ENCODE assay signal across 8 mouse cellular contexts in genomic region chr8:123066101-123066683, GRCm38 (mm10). TPM values are rescaled to one million over a fixed set of nuclear protein-coding genes. Genes with fewer than 3 reads are reported as not detected.
DNase-seq lines count a peak whose midpoint lies in the region; ATAC-seq lines count a peak whose summit lies in the region.

No protein-coding gene starts in this region.

- peak overlapping the region; percentile 96 for H3K9ac ChIP-seq in intestine, embryonic 16.5 days (ENCODE audit: low read depth, low read length)
- H3K9ac ChIP-seq in neural tube, embryonic 13.5 days = peak overlapping the region; percentile 90

- WGBS in intestine, embryonic 16.5 days = 29% methylated on average over 7 of the region's 7 CpGs
- WGBS in neural tube, embryonic 13.5 days = 40% methylated on average over 7 of the region's 7 CpGs

- DNase-seq in adrenal gland, postnatal 10 days = peak; percentile 12
- no peak for DNase-seq in adrenal gland, adult 2 months
- peak; percentile 23 to 37 for DNase-seq in spleen, postnatal 10 days (ENCODE audit: low spot score in 2 of 2)
- no peak for DNase-seq in spleen, adult 18-20 months
- no peak for DNase-seq in ovary, adult 18-20 months (ENCODE audit: low spot score)
- DNase-seq in layer of hippocampus, postnatal 36 days = no peak

- H3K4me1 ChIP-seq in intestine, embryonic 16.5 days (ENCODE audit: control insufficient read depth, insufficient read depth, low read length) = peaks cover 15% of the 10 kb centered on the region
- H3K4me1 ChIP-seq in neural tube, embryonic 13.5 days (replicated peaks) = peaks cover 33% of the 10 kb centered on the region

- H3K4me3 ChIP-seq in intestine, embryonic 16.5 days (ENCODE audit: low read length) = peak overlapping the region; percentile 89
- peak overlapping the region; percentile 77 for H3K4me3 ChIP-seq in neural tube, embryonic 13.5 days

- no peaks in the 10 kb centered on the region for H3K9me3 ChIP-seq in intestine, embryonic 16.5 days (ENCODE audit: control insufficient read depth, low read length)
- no peaks in the 10 kb centered on the region for H3K9me3 ChIP-seq in neural tube, embryonic 13.5 days

- no peak for ATAC-seq in intestine, embryonic 16.5 days
- ATAC-seq in neural tube, embryonic 13.5 days (ENCODE audit: low read depth) = no peak

- H3K36me3 ChIP-seq in intestine, embryonic 16.5 days (ENCODE audit: control insufficient read depth, insufficient read depth, low read length) = peaks cover 4% of the 10 kb centered on the region; the same call in 1 of the 2 replicates
- peaks cover 15% of the 10 kb centered on the region for H3K36me3 ChIP-seq in neural tube, embryonic 13.5 days

- peak overlapping the region; percentile 88 for H3K27ac ChIP-seq in intestine, embryonic 16.5 days (ENCODE audit: low read length)
- peak overlapping the region; percentile 93 for H3K27ac ChIP-seq in neural tube, embryonic 13.5 days (replicated peaks)

- no peaks in the 10 kb centered on the region for H3K27me3 ChIP-seq in intestine, embryonic 16.5 days (replicated peaks; ENCODE audit: control insufficient read depth, insufficient read depth, low read length)
- no peaks in the 10 kb centered on the region for H3K27me3 ChIP-seq in neural tube, embryonic 13.5 days

- H3K4me2 ChIP-seq in intestine, embryonic 16.5 days (ENCODE audit: low read depth, low read length) = peak overlapping the region; percentile 79
- H3K4me2 ChIP-seq in neural tube, embryonic 13.5 days = peak overlapping the region; percentile 69

RNA-seq across cellular contexts. Expression of gene Spg7, which starts 3.5 kb away (rescaled TPM):
- total RNA-seq in adrenal gland, postnatal 10 days (2021) = 10 to 100 TPM; 64.9 to 82.8 TPM
- total RNA-seq in adrenal gland, adult 2 months (2021) = 10 to 100 TPM; 78.4 to 80.1 TPM
- polyA plus RNA-seq in adrenal gland, adult 2 months (2012; rRNA removed) = 246 and 255 TPM in 2 replicates
- polyA plus RNA-seq in intestine, embryonic 16.5 days (2015; fragmentation: Nextera tagmentation; extraction: Ambion mirVana) = 54.4 and 55.6 TPM in 2 replicates
- 48.7 and 50.1 TPM in 2 replicates for polyA plus RNA-seq in neural tube, embryonic 13.5 days (2015; fragmentation: Nextera tagmentation; extraction: Ambion mirVana)
- total RNA-seq in layer of hippocampus, postnatal 36 days (2021) = 10 to 100 TPM; 54.9 to 61.1 TPM

RNA-seq across cellular contexts. Expression of gene Ankrd11, which starts 24.1 kb away (rescaled TPM):
- total RNA-seq in adrenal gland, postnatal 10 days (2021) = 100 to 1,000 TPM in 1 of 2 experiments, 10 to 100 TPM in 1; 73.9 to 103 TPM
- 10 to 100 TPM; 65.4 to 86.9 TPM for total RNA-seq in adrenal gland, adult 2 months (2021)
- polyA plus RNA-seq in adrenal gland, adult 2 months (2012; rRNA removed) = 54.8 and 88.0 TPM in 2 replicates
- polyA plus RNA-seq in intestine, embryonic 16.5 days (2015; fragmentation: Nextera tagmentation; extraction: Ambion mirVana) = 19.2 and 19.5 TPM in 2 replicates
- 43.2 and 58.2 TPM in 2 replicates for polyA plus RNA-seq in neural tube, embryonic 13.5 days (2015; fragmentation: Nextera tagmentation; extraction: Ambion mirVana)
- total RNA-seq in layer of hippocampus, postnatal 36 days (2021) = 100 to 1,000 TPM; 164 to 171 TPM

RNA-seq across cellular contexts. Expression of gene Rpl13, which starts 36.0 kb away (rescaled TPM):
- 100 to 1,000 TPM; 682 to 692 TPM for total RNA-seq in adrenal gland, postnatal 10 days (2021)
- total RNA-seq in adrenal gland, adult 2 months (2021) = 100 to 1,000 TPM; 419 to 701 TPM
- polyA plus RNA-seq in adrenal gland, adult 2 months (2012; rRNA removed) = 2,347 and 2,800 TPM in 2 replicates
- 1,403 and 1,521 TPM in 2 replicates for polyA plus RNA-seq in intestine, embryonic 16.5 days (2015; fragmentation: Nextera tagmentation; extraction: Ambion mirVana)
- 629 and 772 TPM in 2 replicates for polyA plus RNA-seq in neural tube, embryonic 13.5 days (2015; fragmentation: Nextera tagmentation; extraction: Ambion mirVana)
- total RNA-seq in layer of hippocampus, postnatal 36 days (2021) = 100 to 1,000 TPM; 391 to 451 TPM

RNA-seq across cellular contexts. Expression of gene Cpne7, which starts 51.0 kb away (rescaled TPM):
- total RNA-seq in adrenal gland, postnatal 10 days (2021) = 1 to 10 TPM; 4.9 to 5.1 TPM
- total RNA-seq in adrenal gland, adult 2 months (2021) = 1 to 10 TPM; 3.8 to 5.7 TPM
- 5.1 and 6.1 TPM in 2 replicates for polyA plus RNA-seq in adrenal gland, adult 2 months (2012; rRNA removed)
- polyA plus RNA-seq in intestine, embryonic 16.5 days (2015; fragmentation: Nextera tagmentation; extraction: Ambion mirVana) = 0.78 and 0.93 TPM in 2 replicates
- polyA plus RNA-seq in neural tube, embryonic 13.5 days (2015; fragmentation: Nextera tagmentation; extraction: Ambion mirVana) = 0.68 and 1.1 TPM in 2 replicates
- 100 to 1,000 TPM; 305 to 318 TPM for total RNA-seq in layer of hippocampus, postnatal 36 days (2021)

Comparison
In these comparisons a context has a peak if more than half of its experiments do, and no peak if none do; other contexts are left out.
1. DNase-seq: peak in adrenal gland, postnatal 10 days (single experiment) and spleen, postnatal 10 days (2 of 2); none in adrenal gland, adult 2 months (single experiment), spleen, adult 18-20 months (0 of 2), ovary, adult 18-20 months (single experiment) and layer of hippocampus, postnatal 36 days (0 of 2).